In the genomic region with DNA sequence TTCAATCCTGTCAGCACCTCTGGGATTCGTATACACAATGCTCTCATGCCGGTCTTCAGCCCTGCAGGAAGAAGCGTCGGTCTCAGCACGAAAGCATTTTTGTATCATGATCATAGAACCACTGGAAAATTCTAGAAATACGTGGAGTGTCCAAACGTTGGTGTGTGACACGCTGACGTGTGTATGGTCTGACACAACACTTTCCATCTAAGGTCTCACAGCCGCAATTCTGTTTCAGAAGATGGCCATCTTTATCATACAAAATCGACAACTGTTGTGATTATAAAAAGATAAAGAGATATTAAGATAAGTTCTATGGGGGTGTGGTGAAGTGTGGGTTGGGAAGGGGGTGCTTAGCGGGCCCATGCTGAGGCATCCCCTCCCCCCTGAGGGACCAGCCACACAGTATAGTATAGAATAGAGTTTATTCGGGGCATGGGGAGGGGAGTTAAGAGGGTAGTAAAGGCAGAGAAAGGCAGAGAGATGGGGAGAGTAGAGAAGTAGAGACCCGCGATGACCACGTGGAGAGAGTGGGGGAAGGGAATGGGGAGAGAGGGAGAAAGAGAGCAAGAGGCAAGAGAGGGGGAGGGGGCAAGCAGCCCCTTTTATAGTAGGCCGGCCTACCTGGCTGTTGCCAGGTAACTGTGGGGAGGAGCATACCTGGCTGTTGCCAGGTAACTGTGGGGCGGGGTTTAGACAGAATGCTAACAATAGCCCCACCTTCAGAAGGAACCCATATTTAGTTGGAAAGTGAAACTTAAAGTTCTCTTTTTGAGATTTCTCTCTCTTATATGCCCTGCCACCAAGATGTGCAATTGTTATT, we compare ENCODE assay signal across 8 mouse cellular contexts.
DNase-seq lines count a peak whose midpoint lies in the region; ATAC-seq and TF ChIP-seq lines count a peak whose summit lies in the region.

No protein-coding gene starts in this region.

- TF ChIP-seq CTCF in midbrain, postnatal 0 days (IDR thresholded peaks at IDR 0.05), result no peak
- TF ChIP-seq CTCF in thymus, adult 2 months (IDR thresholded peaks at IDR 0.05; ENCODE audit: borderline replicate concordance, control insufficient read depth, extremely low read depth, insufficient read depth, low read length, poor library complexity), result no peak

- H3K36me3 ChIP-seq in heart, embryonic 16.5 days (ENCODE audit: control insufficient read depth, insufficient read depth), result no peaks in the 10 kb centered on the region
- H3K36me3 ChIP-seq in midbrain, postnatal 0 days (ENCODE audit: insufficient read depth, low read length), result no peaks in the 10 kb centered on the region
- H3K36me3 ChIP-seq in thymus, adult 2 months (ENCODE audit: control insufficient read depth, insufficient read depth, low read length), result no peaks in the 10 kb centered on the region

- peak overlapping the region; percentile 47 for H3K4me3 ChIP-seq in heart, embryonic 16.5 days (ENCODE audit: low read length)
- no peak overlapping the region; the same call in 1 of the 2 replicates for H3K4me3 ChIP-seq in midbrain, postnatal 0 days (ENCODE audit: low read depth, low read length)
- no peak overlapping the region for H3K4me3 ChIP-seq in thymus, adult 2 months (ENCODE audit: control insufficient read depth, insufficient read depth, low read length)

- 0 out of 2 replicates have a peak, but pooled peaks have one; percentile 15 for ATAC-seq in heart, embryonic 16.5 days (replicated peaks; ENCODE audit: extremely low read depth, insufficient read depth, low FRiP score)
- ATAC-seq in midbrain, postnatal 0 days (ENCODE audit: low FRiP score), result no peak

- TF ChIP-seq POLR2A in thymus, adult 2 months (IDR thresholded peaks at IDR 0.05; ENCODE audit: control insufficient read depth, extremely low read depth, insufficient read depth, low read length, poor library complexity), result no peak

- H3K4me2 ChIP-seq in heart, embryonic 16.5 days (ENCODE audit: low read depth, low read length), result peak overlapping the region; percentile 72
- H3K4me2 ChIP-seq in midbrain, postnatal 0 days (ENCODE audit: low read depth, low read length, poor library complexity, severe bottlenecking), result peak overlapping the region; percentile 45

- 26% methylated on average over 18 of the region's 18 CpGs for WGBS in heart, embryonic 16.5 days
- WGBS in large intestine, adult 2 months, result 33% methylated on average over 18 of the region's 18 CpGs
- 36% methylated on average over 18 of the region's 18 CpGs for WGBS in midbrain, postnatal 0 days
- WGBS in thymus, adult 2 months, result 51% methylated on average over 18 of the region's 18 CpGs

- H3K27me3 ChIP-seq in heart, embryonic 16.5 days (ENCODE audit: control insufficient read depth, insufficient read depth, low read length), result no peaks in the 10 kb centered on the region
- H3K27me3 ChIP-seq in midbrain, postnatal 0 days (ENCODE audit: insufficient read depth, low read length), result no peaks in the 10 kb centered on the region
- peaks cover 4% of the 10 kb centered on the region; the same call in 1 of the 2 replicates for H3K27me3 ChIP-seq in thymus, adult 2 months (ENCODE audit: control insufficient read depth, insufficient read depth, low read length)

- peak overlapping the region; percentile 44 for H3K27ac ChIP-seq in heart, embryonic 16.5 days (ENCODE audit: low read length)
- H3K27ac ChIP-seq in midbrain, postnatal 0 days (ENCODE audit: low read depth, low read length), result no peak overlapping the region
- no peak overlapping the region for H3K27ac ChIP-seq in thymus, adult 2 months (ENCODE audit: control insufficient read depth, insufficient read depth, low read length)

- peak overlapping the region; percentile 66 for H3K9ac ChIP-seq in heart, embryonic 16.5 days (ENCODE audit: low read length)
- no peak overlapping the region; the same call in 1 of the 2 replicates for H3K9ac ChIP-seq in midbrain, postnatal 0 days (replicated peaks; ENCODE audit: low read length, poor library complexity, severe bottlenecking)

- peak; percentile 60 for DNase-seq in urinary bladder, postnatal 14 days (ENCODE audit: low spot score)
- no peak for DNase-seq in urinary bladder, postnatal 10 days (ENCODE audit: low spot score)
- DNase-seq in large intestine, adult 2 months (ENCODE audit: low read depth, low spot score), result peak; percentile 37
- no peak for DNase-seq in midbrain, postnatal 0 days (ENCODE audit: low spot score)
- DNase-seq in layer of hippocampus, postnatal 10 days (ENCODE audit: low spot score in 2 of 2), result no peak
- DNase-seq in ovary, postnatal 14 days (ENCODE audit: low spot score), result no peak
- no peak for DNase-seq in thymus, adult 2 months

- peaks cover 42% of the 10 kb centered on the region for H3K4me1 ChIP-seq in heart, embryonic 16.5 days (ENCODE audit: control insufficient read depth, insufficient read depth, low read length)
- peaks cover 26% of the 10 kb centered on the region for H3K4me1 ChIP-seq in midbrain, postnatal 0 days (ENCODE audit: insufficient read depth, low read length)
- H3K4me1 ChIP-seq in thymus, adult 2 months (replicated peaks; ENCODE audit: control insufficient read depth, insufficient read depth, low read length), result peaks cover 2% of the 10 kb centered on the region; the same call in 1 of the 2 replicates

- H3K9me3 ChIP-seq in heart, embryonic 16.5 days (replicated peaks; ENCODE audit: control insufficient read depth, low read length), result no peaks in the 10 kb centered on the region
- H3K9me3 ChIP-seq in midbrain, postnatal 0 days (ENCODE audit: low read length), result no peaks in the 10 kb centered on the region

Comparison
In these comparisons a context has a peak if more than half of its experiments do, and no peak if none do; other contexts are left out.
1. DNase-seq: peak in urinary bladder, postnatal 14 days (single experiment) and large intestine, adult 2 months (single experiment); none in urinary bladder, postnatal 10 days (single experiment), midbrain, postnatal 0 days (single experiment), layer of hippocampus, postnatal 10 days (0 of 2), ovary, postnatal 14 days (single experiment) and thymus, adult 2 months (single experiment).